Mouse (Mus musculus): ENCODE data around the gene Pomc. TPM values are rescaled to one million over a fixed set of nuclear protein-coding genes. Genes with fewer than 3 reads are reported as not detected.
A peak's percentile ranks its signal among the peaks of the same experiment; 100 is the strongest.

The Pomc gene
- polyA plus RNA-seq, 1 experiment from 2014 or later = 2.5 TPM

GRCm38 (mm10) chr12:3942026-3942425 is 12.7 kb upstream of the Pomc start:
- Histone ChIP-seq H3K4me2 (ENCODE audit: low read length) (no peak overlapping the region), H3K9me3 (ENCODE audit: control insufficient read depth, low read length) (no peaks in the 10 kb centered on the region), H3K36me3 (ENCODE audit: control insufficient read depth, insufficient read depth, low read length) (no peaks in the 10 kb centered on the region), H3K4me3 (ENCODE audit: control insufficient read depth in 1 of 2, insufficient read depth in 1 of 2, low read depth in 1 of 2, low read length in 2 of 2) (no peak overlapping the region), H3K4me1 (ENCODE audit: control insufficient read depth in 2 of 2, insufficient read depth in 2 of 2, low read length in 2 of 2) (no peaks in the 10 kb centered on the region), H3K27ac (replicated peaks in 1 of 2; ENCODE audit: control insufficient read depth in 1 of 2, insufficient read depth in 1 of 2, low read depth in 2 of 2, low read length in 2 of 2) (no peak overlapping the region), H3K27me3 (ENCODE audit: control insufficient read depth, insufficient read depth, low read length) (no peaks in the 10 kb centered on the region), H3K9ac (ENCODE audit: low read length) (no peak overlapping the region)
- ATAC-seq (ENCODE audit: insufficient number of reproducible peaks, insufficient read depth, low FRiP score, low read depth) = no peak
- WGBS = 44% methylated on average over 11 of the region's 11 CpGs

GRCm38 (mm10) chr12:3944454-3945073 is 10.2 kb upstream of the Pomc start:
- Histone ChIP-seq H3K4me3 (ENCODE audit: control insufficient read depth in 1 of 2, insufficient read depth in 1 of 2, low read depth in 1 of 2, low read length in 2 of 2) (no peak overlapping the region), H3K27me3 (ENCODE audit: control insufficient read depth, insufficient read depth, low read length) (no peaks in the 10 kb centered on the region), H3K27ac (replicated peaks in 1 of 2; ENCODE audit: control insufficient read depth in 1 of 2, insufficient read depth in 1 of 2, low read depth in 2 of 2, low read length in 2 of 2) (no peak overlapping the region), H3K4me1 (ENCODE audit: control insufficient read depth in 2 of 2, insufficient read depth in 2 of 2, low read length in 2 of 2) (no peaks in the 10 kb centered on the region), H3K9me3 (ENCODE audit: control insufficient read depth, low read length) (no peaks in the 10 kb centered on the region), H3K9ac (ENCODE audit: low read length) (no peak overlapping the region), H3K4me2 (ENCODE audit: low read length) (no peak overlapping the region), H3K36me3 (ENCODE audit: control insufficient read depth, insufficient read depth, low read length) (no peaks in the 10 kb centered on the region)
- 75% methylated on average over 4 of the region's 4 CpGs for WGBS
- no peak for ATAC-seq (ENCODE audit: insufficient number of reproducible peaks, insufficient read depth, low FRiP score, low read depth)

- WGBS = 71% methylated on average over 6 of the region's 6 CpGs
These were observed 7.2 kb upstream of the Pomc start for GRCm38 (mm10) chr12:3947503-3947902.

GRCm38 (mm10) chr12:3955371-3955770 is 620 bp downstream of the Pomc start:
- WGBS = 31% methylated on average over 10 of the region's 10 CpGs
- no peaks in the 10 kb centered on the region for H3K9me3 ChIP-seq (ENCODE audit: control insufficient read depth, low read length)
- no peak overlapping the region for H3K27ac ChIP-seq (replicated peaks in 1 of 2; ENCODE audit: control insufficient read depth in 1 of 2, insufficient read depth in 1 of 2, low read depth in 2 of 2, low read length in 2 of 2)
- no peak overlapping the region for H3K4me2 ChIP-seq (ENCODE audit: low read length)
- H3K36me3 ChIP-seq (ENCODE audit: control insufficient read depth, insufficient read depth, low read length) = no peaks in the 10 kb centered on the region
- ATAC-seq (ENCODE audit: insufficient number of reproducible peaks, insufficient read depth, low FRiP score, low read depth) = no peak
- H3K4me1 ChIP-seq (ENCODE audit: control insufficient read depth in 2 of 2, insufficient read depth in 2 of 2, low read length in 2 of 2) = peaks cover 1 to 5% of the 10 kb centered on the region in 2 experiments; a peak in 2 of 4 replicates
- no peak overlapping the region for H3K9ac ChIP-seq (ENCODE audit: low read length)
- H3K27me3 ChIP-seq (ENCODE audit: control insufficient read depth, insufficient read depth, low read length) = peaks cover 19% of the 10 kb centered on the region
- no peak overlapping the region for H3K4me3 ChIP-seq (ENCODE audit: control insufficient read depth in 1 of 2, insufficient read depth in 1 of 2, low read depth in 1 of 2, low read length in 2 of 2)

More at GRCm38 (mm10) chr12:3947503-3947902, 7.2 kb upstream of the Pomc start:
- H3K27ac ChIP-seq (replicated peaks in 1 of 2; ENCODE audit: control insufficient read depth in 1 of 2, insufficient read depth in 1 of 2, low read depth in 2 of 2, low read length in 2 of 2) = no peak overlapping the region
- H3K27me3 ChIP-seq (ENCODE audit: control insufficient read depth, insufficient read depth, low read length) = no peaks in the 10 kb centered on the region
- H3K9ac ChIP-seq (ENCODE audit: low read length) = no peak overlapping the region
- no peak for ATAC-seq (ENCODE audit: insufficient number of reproducible peaks, insufficient read depth, low FRiP score, low read depth)
- H3K4me3 ChIP-seq (ENCODE audit: control insufficient read depth in 1 of 2, insufficient read depth in 1 of 2, low read depth in 1 of 2, low read length in 2 of 2) = no peak overlapping the region
- no peaks in the 10 kb centered on the region for H3K4me1 ChIP-seq (ENCODE audit: control insufficient read depth in 2 of 2, insufficient read depth in 2 of 2, low read length in 2 of 2)
- no peaks in the 10 kb centered on the region for H3K36me3 ChIP-seq (ENCODE audit: control insufficient read depth, insufficient read depth, low read length)
- no peaks in the 10 kb centered on the region for H3K9me3 ChIP-seq (ENCODE audit: control insufficient read depth, low read length)
- no peak overlapping the region for H3K4me2 ChIP-seq (ENCODE audit: low read length)

- no peak overlapping the region for H3K4me2 ChIP-seq (ENCODE audit: low read length)
- H3K27ac ChIP-seq (replicated peaks in 1 of 2; ENCODE audit: control insufficient read depth in 1 of 2, insufficient read depth in 1 of 2, low read depth in 2 of 2, low read length in 2 of 2) = no peak overlapping the region
- H3K9ac ChIP-seq (ENCODE audit: low read length) = no peak overlapping the region
- peaks cover 5% of the 10 kb centered on the region in 2 experiments; a peak in 2 of 4 replicates for H3K4me1 ChIP-seq (ENCODE audit: control insufficient read depth in 2 of 2, insufficient read depth in 2 of 2, low read length in 2 of 2)
- H3K9me3 ChIP-seq (ENCODE audit: control insufficient read depth, low read length) = no peaks in the 10 kb centered on the region
- no peak for ATAC-seq (ENCODE audit: insufficient number of reproducible peaks, insufficient read depth, low FRiP score, low read depth)
- no peak overlapping the region for H3K4me3 ChIP-seq (ENCODE audit: control insufficient read depth in 1 of 2, insufficient read depth in 1 of 2, low read depth in 1 of 2, low read length in 2 of 2)
- H3K36me3 ChIP-seq (ENCODE audit: control insufficient read depth, insufficient read depth, low read length) = no peaks in the 10 kb centered on the region
- WGBS = 13% methylated on average over 3 of the region's 3 CpGs
- peaks cover 19% of the 10 kb centered on the region for H3K27me3 ChIP-seq (ENCODE audit: control insufficient read depth, insufficient read depth, low read length)
These were observed 1.6 kb downstream of the Pomc start for GRCm38 (mm10) chr12:3956351-3956750.

GRCm38 (mm10) chr12:3959791-3960543 is 5.2 kb downstream of the Pomc start:
- ATAC-seq (ENCODE audit: insufficient number of reproducible peaks, insufficient read depth, low FRiP score, low read depth) = peak; percentile 80
- Histone ChIP-seq H3K27me3 (ENCODE audit: control insufficient read depth, insufficient read depth, low read length) (peaks cover 11% of the 10 kb centered on the region), H3K4me1 (ENCODE audit: control insufficient read depth in 2 of 2, insufficient read depth in 2 of 2, low read length in 2 of 2) (peaks cover 5% of the 10 kb centered on the region in 2 experiments; a peak in 2 of 4 replicates), H3K4me2 (ENCODE audit: low read length) (peak overlapping the region; percentile 79), H3K9ac (ENCODE audit: low read length) (peak overlapping the region; percentile 78), H3K9me3 (ENCODE audit: control insufficient read depth, low read length) (no peaks in the 10 kb centered on the region), H3K4me3 (ENCODE audit: control insufficient read depth in 1 of 2, insufficient read depth in 1 of 2, low read depth in 1 of 2, low read length in 2 of 2) (peak overlapping the region; percentile 55 to 74), H3K27ac (replicated peaks in 1 of 2; ENCODE audit: control insufficient read depth in 1 of 2, insufficient read depth in 1 of 2, low read depth in 2 of 2, low read length in 2 of 2) (peak overlapping the region; percentile 85 to 91), H3K36me3 (ENCODE audit: control insufficient read depth, insufficient read depth, low read length) (peaks cover 6% of the 10 kb centered on the region; the same call in 1 of the 2 replicates)
- WGBS = 2% methylated on average over 52 of the region's 53 CpGs

GRCm38 (mm10) chr12:3960553-3960952 is 5.8 kb downstream of the Pomc start:
- ATAC-seq (ENCODE audit: insufficient number of reproducible peaks, insufficient read depth, low FRiP score, low read depth) = no peak
- WGBS = 52% methylated on average over 4 of the region's 4 CpGs

More at GRCm38 (mm10) chr12:3960553-3960952, 5.8 kb downstream of the Pomc start:
- Histone ChIP-seq H3K27me3 (ENCODE audit: control insufficient read depth, insufficient read depth, low read length) (peaks cover 5% of the 10 kb centered on the region), H3K9ac (ENCODE audit: low read length) (peak overlapping the region; percentile 78), H3K9me3 (ENCODE audit: control insufficient read depth, low read length) (no peaks in the 10 kb centered on the region), H3K27ac (replicated peaks in 1 of 2; ENCODE audit: control insufficient read depth in 1 of 2, insufficient read depth in 1 of 2, low read depth in 2 of 2, low read length in 2 of 2) (peak overlapping the region in 1 of 2 experiments; percentile 85; a peak in 3 of 4 replicates), H3K36me3 (ENCODE audit: control insufficient read depth, insufficient read depth, low read length) (peaks cover 10% of the 10 kb centered on the region), H3K4me3 (ENCODE audit: control insufficient read depth in 1 of 2, insufficient read depth in 1 of 2, low read depth in 1 of 2, low read length in 2 of 2) (peak overlapping the region; percentile 55 to 74), H3K4me2 (ENCODE audit: low read length) (peak overlapping the region; percentile 79), H3K4me1 (ENCODE audit: control insufficient read depth in 2 of 2, insufficient read depth in 2 of 2, low read length in 2 of 2) (peaks cover 5% of the 10 kb centered on the region in 2 experiments; a peak in 2 of 4 replicates)

Data from heart, embryonic 14.5 days (tissue).